Mouse (Mus musculus) activated CD4-positive, CD25-positive, alpha-beta regulatory T cell, adult 4 months (primary cell): Measurements from ENCODE around the gene Ablim2. TPM values are rescaled to one million over a fixed set of nuclear protein-coding genes. Genes with fewer than 3 reads are reported as not detected.

ENCODE experiments used
- ATAC-seq: one replicate; pipeline ENCODE4 v1.8.0; 2017
- polyA plus RNA-seq, 2 experiments: library from polyadenylated mRNA; unstranded; fragments of 100-300 nt; shearing (Covaris generic); gene quantifications; one replicate each; pipeline ENCODE4 v1.2.1; 2017

Ablim2 gene
- polyA plus RNA-seq, 2 experiments from 2014 or later = 1.5 to 1.9 TPM

DNA sequence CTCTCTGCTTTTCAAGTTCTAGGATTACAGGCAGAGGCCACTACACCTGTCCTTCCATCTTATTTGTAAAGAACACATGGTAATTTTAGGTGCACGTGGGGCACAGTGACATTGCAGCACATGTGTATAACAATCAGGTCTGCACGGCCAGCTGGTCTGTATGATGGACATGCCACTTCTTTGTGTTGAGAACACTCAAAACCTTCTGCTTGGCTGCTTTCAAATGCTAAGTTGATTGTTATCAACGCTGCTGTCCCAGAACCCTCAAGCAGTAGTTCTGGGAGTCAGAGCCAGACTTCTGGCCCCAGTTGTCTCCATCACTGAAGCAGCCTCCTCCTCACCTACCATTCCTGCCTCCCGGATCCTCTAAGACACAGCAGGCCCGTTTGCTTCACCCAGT is 159.0 kb downstream of the Ablim2 start:
- no peak for ATAC-seq

DNA sequence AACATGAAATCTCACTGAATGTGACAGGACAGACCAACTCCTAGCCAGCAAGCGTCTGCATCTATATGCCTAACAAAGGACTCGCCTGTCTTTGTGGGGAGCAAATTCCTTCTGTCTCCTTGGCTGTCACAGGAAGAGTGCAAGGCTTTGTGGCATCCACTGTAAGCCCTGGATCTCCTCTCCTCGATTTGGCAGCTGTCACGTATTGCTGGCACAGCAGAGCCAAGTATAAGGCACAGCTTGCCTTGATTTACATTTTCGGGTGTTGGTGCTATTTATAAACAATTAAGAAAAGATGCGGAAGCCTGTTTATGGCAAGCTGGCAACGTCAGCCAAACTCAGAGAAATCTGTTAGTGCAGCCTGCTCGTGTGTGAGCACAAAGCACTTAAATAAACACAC is 160.7 kb downstream of the Ablim2 start:
- ATAC-seq = no peak

DNA sequence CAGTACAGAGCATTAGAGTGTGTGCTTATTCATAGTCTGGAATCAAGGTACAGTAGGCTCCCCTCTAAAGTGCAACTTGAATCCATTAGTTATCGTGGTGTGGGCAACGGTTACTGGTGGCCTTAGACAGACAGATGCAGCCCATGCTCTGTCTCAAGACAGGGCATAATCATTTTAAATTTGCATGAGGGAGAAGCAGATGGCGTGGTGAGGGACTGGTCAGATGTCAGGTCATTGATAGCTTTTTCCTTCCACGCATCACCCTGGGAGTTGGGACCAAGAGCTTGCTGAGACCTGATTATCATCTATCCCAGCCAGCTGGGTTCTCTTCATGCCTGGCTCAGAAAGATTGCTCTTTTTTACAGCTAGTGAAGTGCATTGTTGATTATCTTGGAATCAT is 162.4 kb downstream of the Ablim2 start:
- no peak for ATAC-seq

DNA sequence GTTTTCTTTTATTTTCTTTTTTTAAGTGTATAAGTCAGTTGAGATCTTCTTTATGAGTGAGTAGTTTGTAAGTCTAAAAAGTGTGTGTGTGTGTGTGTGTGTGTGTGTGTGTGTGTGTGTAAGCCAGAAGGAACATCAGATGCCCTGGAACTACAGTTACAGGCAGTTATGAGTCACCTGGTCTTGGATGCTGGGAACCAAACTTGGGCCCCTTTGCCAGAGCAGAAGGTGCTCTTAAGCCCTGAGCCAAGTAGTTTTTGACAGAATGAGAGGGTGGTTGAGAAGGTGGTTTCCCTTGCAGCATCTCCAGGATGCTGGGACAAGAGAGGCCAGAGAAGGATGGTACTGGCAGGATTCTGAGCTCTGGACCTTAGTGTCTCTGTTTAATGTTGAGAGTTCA is 162.9 kb downstream of the Ablim2 start:
- ATAC-seq = no peak

DNA sequence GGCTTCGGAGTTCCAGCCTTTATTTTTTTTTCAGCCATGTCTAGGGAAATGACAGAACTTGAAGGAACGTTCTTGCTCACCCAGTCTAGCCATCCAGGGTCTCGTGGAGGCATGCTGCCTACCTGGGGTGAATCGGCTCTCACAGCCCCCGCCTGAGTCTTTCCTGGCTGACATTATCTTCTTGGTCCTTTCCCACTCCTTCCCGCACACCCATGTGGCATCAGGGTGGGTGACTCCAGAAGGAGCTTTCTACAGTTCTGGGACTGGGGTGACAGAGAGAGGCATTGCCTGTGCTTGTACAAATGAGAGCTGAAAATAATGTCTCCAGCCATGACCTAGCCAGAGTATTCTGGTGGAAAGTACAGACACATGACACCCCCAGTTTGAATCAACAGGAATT is 163.5 kb downstream of the Ablim2 start:
- ATAC-seq = no peak

DNA sequence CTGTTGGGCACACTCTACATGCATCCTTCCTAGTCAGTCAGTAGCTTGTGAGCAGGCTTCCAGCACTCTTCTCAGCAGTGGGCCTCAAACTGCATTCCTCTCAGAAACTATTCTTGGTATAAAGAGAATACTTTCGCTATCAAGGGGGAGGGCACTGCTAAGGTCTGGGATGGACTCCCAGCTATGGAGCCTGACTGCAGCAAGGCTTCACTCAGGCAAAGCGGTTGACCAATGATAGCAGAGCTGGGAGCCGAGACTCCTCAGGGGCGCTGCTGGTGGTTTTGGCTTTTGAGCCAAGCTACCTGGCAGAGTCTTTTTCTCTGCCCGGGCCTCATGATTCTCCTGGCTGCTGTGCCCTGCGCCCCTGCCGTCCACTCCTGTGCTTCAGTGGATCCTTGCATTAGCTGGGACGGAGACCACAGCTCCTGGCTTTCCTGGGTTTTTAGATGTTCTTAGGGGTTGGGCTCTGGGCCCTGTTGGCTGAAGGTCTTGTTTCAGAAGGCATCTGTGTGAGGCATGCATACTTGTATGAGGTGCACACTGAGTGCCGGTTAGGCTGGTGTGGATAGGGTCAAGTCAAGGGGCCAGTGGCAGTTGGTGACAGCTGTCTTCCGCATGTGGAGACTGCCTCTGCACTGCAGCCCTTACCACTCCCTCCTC is 164.0 kb downstream of the Ablim2 start:
- no peak for ATAC-seq

DNA sequence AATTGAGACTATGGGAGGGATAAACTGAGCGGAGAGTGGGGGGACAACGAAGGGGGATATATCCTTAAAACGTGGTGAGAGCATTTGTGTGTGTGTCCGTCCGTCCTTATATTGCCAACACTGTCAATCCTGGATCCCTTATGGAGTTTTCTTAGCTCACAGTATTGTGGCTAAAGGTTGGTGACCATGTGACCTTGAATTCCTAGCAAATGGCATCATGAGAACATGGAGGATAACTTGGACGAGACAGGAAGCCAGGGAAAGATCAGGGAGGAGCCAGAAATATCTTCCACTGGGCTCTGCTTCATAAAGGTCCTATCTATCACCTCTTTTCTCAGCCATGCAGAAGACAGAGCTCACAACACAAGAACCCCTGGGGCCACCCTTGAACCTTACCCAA is 165.8 kb downstream of the Ablim2 start:
- no peak for ATAC-seq

DNA sequence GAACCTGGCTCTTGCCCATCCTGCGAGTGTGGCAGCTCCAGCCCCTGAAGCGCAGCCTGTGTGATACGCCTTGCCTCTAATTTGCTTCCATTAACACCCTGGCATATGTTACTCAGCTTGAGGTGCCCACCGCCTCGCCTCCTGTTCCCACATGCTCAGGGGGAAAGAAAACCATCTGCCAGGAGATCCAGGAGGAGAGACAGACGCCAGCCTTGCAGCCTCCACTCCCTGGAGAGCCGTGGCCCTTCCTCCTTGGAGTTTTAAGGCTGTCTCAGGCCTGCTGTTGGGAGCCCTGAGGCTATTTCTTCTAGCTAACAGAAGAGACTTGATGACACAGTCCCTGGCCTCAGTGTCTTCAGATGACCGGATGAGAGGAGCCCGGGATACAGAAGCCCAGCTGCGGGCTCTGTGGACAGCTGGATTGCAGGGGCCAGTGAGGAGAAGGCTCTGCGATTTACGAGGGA is 167.5 kb downstream of the Ablim2 start:
- no peak for ATAC-seq

DNA sequence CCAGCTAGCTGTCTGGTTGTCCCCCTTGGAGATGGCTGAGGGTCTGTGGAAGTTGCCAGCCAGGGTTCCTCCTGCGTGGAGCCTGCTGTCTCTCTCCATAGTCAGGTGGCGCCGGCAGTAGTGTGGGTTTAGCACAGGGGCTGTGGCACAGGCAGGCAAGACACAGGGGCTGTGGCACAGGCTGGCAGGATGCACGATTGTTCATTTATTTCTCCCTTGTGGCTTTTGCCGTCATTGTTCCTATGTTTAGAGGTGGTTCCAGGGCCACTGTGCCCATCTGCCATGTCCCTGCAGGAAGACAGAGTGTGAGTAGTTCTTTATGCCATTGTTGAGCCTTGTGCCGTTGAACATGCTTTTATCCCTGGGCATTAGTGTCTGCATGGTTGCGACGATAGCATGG is 168.8 kb downstream of the Ablim2 start:
- no peak for ATAC-seq

DNA sequence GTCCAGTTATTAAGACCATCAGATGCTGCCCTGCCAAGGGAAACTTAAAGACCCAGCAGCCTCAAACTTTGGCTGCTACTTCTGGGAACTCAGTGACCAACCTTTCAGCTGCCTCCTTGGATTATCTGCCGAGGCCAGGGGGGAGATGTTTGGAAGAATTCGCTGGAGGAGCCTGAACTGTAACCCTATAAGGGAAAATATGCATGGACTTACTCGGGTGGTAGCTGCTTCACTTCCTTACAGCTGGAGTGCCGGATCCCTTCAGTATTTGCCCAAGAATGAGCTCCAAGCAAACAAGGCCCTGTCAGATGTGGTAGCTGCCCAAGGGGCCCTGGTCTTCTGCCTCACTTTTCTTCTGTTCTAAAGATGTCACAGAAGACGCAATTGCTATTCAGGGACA is 173.6 kb downstream of the Ablim2 start:
- ATAC-seq = no peak

DNA sequence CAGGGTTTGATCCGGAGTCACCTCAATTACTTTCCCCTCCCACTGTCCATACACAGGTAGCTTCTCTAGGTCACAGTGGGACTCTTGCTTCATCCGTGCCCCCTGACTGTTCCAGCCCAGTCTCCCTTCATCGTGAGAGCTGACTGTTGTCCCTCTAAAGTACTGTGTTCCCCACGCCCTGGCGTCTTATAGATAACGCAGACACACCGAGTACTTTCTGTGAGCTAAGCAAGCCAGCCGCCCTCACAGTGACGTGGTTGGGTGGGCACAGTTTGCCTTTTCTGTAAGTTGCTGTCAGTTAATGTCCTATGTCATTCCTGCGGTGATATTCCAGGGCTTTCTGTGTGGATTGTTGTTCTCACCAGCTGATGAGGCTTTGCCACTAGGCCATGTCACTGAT is 175.4 kb downstream of the Ablim2 start:
- ATAC-seq = no peak

Other genes with a start within 250 kb of the Ablim2 start
- not detected for gene Cpz, start 232.2 kb upstream of the Ablim2 start, polyA plus RNA-seq
- 1 to 10 TPM; 1.5 to 2.3 TPM for gene Trmt44, start 182.8 kb upstream of the Ablim2 start, polyA plus RNA-seq
- gene Acox3, start 174.8 kb upstream of the Ablim2 start, polyA plus RNA-seq = 10 to 100 TPM; 21.5 to 26.4 TPM
- not detected for gene Htra3, start 78.1 kb upstream of the Ablim2 start, polyA plus RNA-seq
- gene Sh3tc1, start 17.9 kb upstream of the Ablim2 start, polyA plus RNA-seq = 1 to 10 TPM; 2.1 to 2.5 TPM
- 1 to 10 TPM; 3.7 to 6.6 TPM for gene Afap1, start 135.4 kb downstream of the Ablim2 start, polyA plus RNA-seq